Mouse (Mus musculus) C2C12 (cell line): ENCODE data around the gene B430305J03Rik.

Source experiments
- CEBPB ChIP-seq: IDR thresholded peaks from one replicate; pipeline ENCODE4 v1.6.1; 2011; ENCODE audit warnings: low read depth, mild to moderate bottlenecking, control low read depth, moderate library complexity
- CTCF ChIP-seq: IDR thresholded peaks from one replicate; pipeline ENCODE4 v1.5.1; 2011; ENCODE audit not compliant: control insufficient read depth, insufficient read depth, insufficient read length
- FOSL1 ChIP-seq: IDR thresholded peaks from one replicate; pipeline ENCODE4 v1.8.0; 2011; ENCODE audit warnings: mild to moderate bottlenecking, low read length; ENCODE audit not compliant: poor library complexity, insufficient read depth, severe bottlenecking
- MAX ChIP-seq: IDR thresholded peaks from one replicate; pipeline ENCODE4 v1.6.1; 2011; ENCODE audit warnings: mild to moderate bottlenecking, control low read depth
- MYOD1 ChIP-seq: IDR thresholded peaks from one replicate; pipeline ENCODE4 v1.6.1; 2011; ENCODE audit warnings: low read depth; ENCODE audit not compliant: control insufficient read depth, insufficient read length
- MYOG ChIP-seq: IDR thresholded peaks from one replicate; pipeline ENCODE4 v1.6.1; 2011; ENCODE audit not compliant: control insufficient read depth, insufficient read length; ENCODE audit errors: extremely low read depth
- USF1 ChIP-seq: IDR thresholded peaks from one replicate; pipeline ENCODE4 v1.6.1; 2011; ENCODE audit warnings: low read depth, mild to moderate bottlenecking, control low read depth, moderate library complexity

- TF ChIP-seq CTCF: no peak
- TF ChIP-seq MAX: peak; percentile 36
- TF ChIP-seq USF1: no peak
- no peak for TF ChIP-seq FOSL1
- no peak for TF ChIP-seq MYOG
- no peak for TF ChIP-seq CEBPB
- peak; percentile 43 for TF ChIP-seq MYOD1
Measured at GRCm38 (mm10) chr3:61363161-61363988, 2.4 kb downstream of the B430305J03Rik start.
